Mouse (Mus musculus) frontal cortex, adult 2 months (tissue): ENCODE results near the gene Gm28043. TPM values are rescaled to one million over a fixed set of nuclear protein-coding genes. Genes with fewer than 3 reads are reported as not detected.

Experiments
- DNase-seq, 2 experiments: peaks; one replicate each; pipeline ENCODE4 v3.0.0; 2022; ENCODE audit warnings: low spot score in 1 of 2; ENCODE audit errors: extremely low spot score in 1 of 2
- polyA plus RNA-seq: library from polyadenylated mRNA; depleted of rRNA; stranded (reverse); fragments of >200 nt; gene quantifications from 2 replicates; pipeline ENCODE4 v1.2.3, GENCODE M21; 2012; rRNA removed

The Gm28043 gene
- polyA plus RNA-seq, 1 experiment, result 3.3 TPM

DNA sequence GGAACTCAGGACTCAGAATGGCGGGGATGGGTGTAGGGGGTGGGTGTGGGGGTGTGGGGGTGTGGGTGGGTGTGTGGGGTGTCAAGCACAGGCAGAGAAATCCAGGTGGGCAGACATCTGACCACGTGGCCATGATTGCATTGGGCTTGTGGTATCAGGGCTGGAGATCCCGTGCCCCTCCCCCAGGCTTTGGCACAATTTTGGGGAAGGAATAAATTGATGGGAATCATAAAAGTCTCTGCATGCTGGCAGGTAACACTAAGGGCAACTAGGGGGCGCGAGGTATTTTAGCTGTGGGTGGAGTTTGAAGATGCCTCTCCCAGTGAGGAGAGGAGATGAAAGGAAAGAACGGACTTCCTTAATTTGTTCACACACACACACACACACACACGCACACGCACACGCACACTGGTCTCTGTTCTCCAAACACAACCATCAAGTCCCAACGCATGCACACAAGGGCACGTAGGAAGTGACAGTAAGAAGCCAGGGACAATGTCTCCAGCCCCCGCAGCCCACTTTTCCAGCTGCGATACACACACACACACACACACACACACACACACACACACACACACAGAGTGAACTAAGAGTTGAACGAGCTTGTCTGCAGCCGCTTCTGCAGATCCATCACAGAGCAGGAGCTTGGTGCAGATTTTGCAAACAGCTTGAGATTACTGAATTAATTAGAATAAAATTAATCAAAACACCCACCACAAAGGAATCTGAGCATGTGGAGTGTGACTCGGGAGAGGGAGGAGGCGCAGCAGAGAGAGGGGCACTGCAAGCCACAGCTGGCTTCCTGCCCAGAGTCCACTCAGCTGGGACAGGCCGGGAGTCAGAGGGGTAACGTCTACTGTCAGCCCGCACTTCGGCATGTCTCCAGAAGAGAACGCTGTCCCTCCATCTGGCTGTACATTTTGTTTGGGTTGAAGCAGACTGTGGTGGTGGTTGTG, 123.5 kb downstream of the Gm28043 start:
- DNase-seq, result peak; percentile 45 to 53

DNA sequence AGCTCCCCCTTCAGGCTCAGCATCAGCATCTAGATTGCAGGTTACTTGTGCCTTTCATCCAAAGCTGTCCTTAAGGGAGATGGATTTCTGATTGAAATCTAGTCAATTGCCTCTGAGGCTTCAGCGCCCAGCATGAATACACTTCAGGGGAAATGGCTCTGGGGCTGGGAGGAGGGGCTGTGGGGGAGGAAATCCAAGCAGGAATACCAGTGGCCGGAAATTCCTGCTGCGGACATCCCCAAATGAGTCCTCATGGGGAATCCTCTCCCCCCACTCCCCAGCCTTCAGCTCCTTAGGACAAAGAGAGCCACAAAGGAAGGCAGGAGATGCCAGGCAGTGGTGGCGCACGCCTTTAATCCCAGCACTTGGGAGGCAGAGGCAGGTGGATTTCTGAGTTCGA, 132.8 kb downstream of the Gm28043 start:
- no peak for DNase-seq

Other genes starting within 250 kb of the Gm28043 start
- 3.2 and 3.7 TPM in 2 replicates for gene Pim1, start 124.1 kb upstream of the Gm28043 start, polyA plus RNA-seq
- not detected in 2 replicates for gene Gm17657, start 65.2 kb upstream of the Gm28043 start, polyA plus RNA-seq
- 35.5 and 35.8 TPM in 2 replicates for gene Tbc1d22b, start 65.1 kb upstream of the Gm28043 start, polyA plus RNA-seq
- 0.16 and 0.88 TPM in 2 replicates for gene Tmem217, start 62.5 kb upstream of the Gm28043 start, polyA plus RNA-seq
- 61.7 and 62.8 TPM in 2 replicates for gene Rnf8, start 86 bp upstream of the Gm28043 start, polyA plus RNA-seq
- gene Cmtr1, start 45.7 kb downstream of the Gm28043 start, polyA plus RNA-seq, result 72.7 and 82.6 TPM in 2 replicates
- 13.6 and 15.4 TPM in 2 replicates for gene Ccdc167, start 102.2 kb downstream of the Gm28043 start, polyA plus RNA-seq